In the genomic region with DNA sequence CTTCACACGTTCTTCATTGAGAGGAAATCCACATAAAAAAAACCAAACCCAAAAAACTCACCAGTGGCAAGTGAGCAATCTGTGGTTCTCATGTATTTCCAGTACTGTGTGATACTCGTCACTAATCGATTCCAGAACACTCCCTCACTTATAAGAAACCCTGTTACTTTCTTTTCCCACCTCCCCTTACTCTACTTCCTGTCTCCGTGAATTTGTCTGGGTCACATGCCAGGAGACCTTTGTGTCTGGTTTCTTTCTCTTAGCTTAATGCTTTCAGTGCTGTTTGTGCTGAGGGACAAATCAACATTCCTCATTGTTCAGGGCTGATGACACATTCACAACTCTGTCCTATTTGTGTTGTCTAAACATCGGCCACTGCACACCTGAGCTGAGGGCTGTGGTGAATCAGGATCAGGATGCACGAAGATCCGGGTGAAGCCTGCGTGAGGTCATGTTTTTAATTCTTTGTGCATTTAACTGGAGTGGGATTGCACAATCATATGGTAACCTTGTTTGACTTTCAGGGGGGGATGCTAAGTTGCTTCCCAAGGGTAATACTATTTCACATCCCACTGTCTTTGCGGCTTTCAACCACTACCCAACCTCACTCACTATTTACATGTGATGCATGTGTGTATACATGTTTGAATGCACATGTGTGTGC, we compare ENCODE assay signal across 12 mouse cellular contexts. TPM values are rescaled to one million over a fixed set of nuclear protein-coding genes. Genes with fewer than 3 reads are reported as not detected.
DNase-seq lines count a peak whose midpoint lies in the region; ATAC-seq and TF ChIP-seq lines count a peak whose summit lies in the region.
"Had no signal": no experiment of that assay in that cellular context is flagged by ENCODE, and none has a peak within 500 bp of the region (broad histone marks: within the 10 kb centered on the region; RNA-seq: fewer than 3 reads in every experiment).

No protein-coding gene starts in this region.

- no peak overlapping the region for H3K4me2 ChIP-seq in heart, embryonic 11.5 days
- no peak overlapping the region for H3K4me2 ChIP-seq in midbrain, embryonic 11.5 days
- no peak overlapping the region for H3K4me2 ChIP-seq in midbrain, embryonic 13.5 days (replicated peaks)
- no peak overlapping the region for H3K4me2 ChIP-seq in heart, postnatal 0 days (ENCODE audit: low read depth, low read length)

- no peaks in the 10 kb centered on the region for H3K9me3 ChIP-seq in heart, embryonic 11.5 days (replicated peaks; ENCODE audit: control insufficient read depth, low read length)
- H3K9me3 ChIP-seq in midbrain, embryonic 11.5 days (ENCODE audit: control insufficient read depth, low read length) = no peaks in the 10 kb centered on the region
- H3K9me3 ChIP-seq in midbrain, embryonic 13.5 days = no peaks in the 10 kb centered on the region
- H3K9me3 ChIP-seq in heart, postnatal 0 days (replicated peaks; ENCODE audit: control insufficient read depth, low read length) = no peaks in the 10 kb centered on the region

- 0 out of 2 replicates have a peak overlapping the region, but pooled peaks have one; percentile 2 for H3K27ac ChIP-seq in heart, embryonic 11.5 days (ENCODE audit: low read depth, low read length)
- no peak overlapping the region for H3K27ac ChIP-seq in midbrain, embryonic 11.5 days (ENCODE audit: low read depth, low read length)
- H3K27ac ChIP-seq in midbrain, embryonic 13.5 days = no peak overlapping the region
- peak overlapping the region; percentile 80 for H3K27ac ChIP-seq in heart, postnatal 0 days (ENCODE audit: low read depth)

- H3K9ac ChIP-seq in heart, embryonic 11.5 days (ENCODE audit: low read depth, low read length) = no peak overlapping the region
- no peak overlapping the region for H3K9ac ChIP-seq in midbrain, embryonic 11.5 days (ENCODE audit: low read length)
- no peak overlapping the region for H3K9ac ChIP-seq in midbrain, embryonic 13.5 days (replicated peaks)
- H3K9ac ChIP-seq in heart, postnatal 0 days (replicated peaks; ENCODE audit: low read depth, low read length) = no peak overlapping the region

- H3K4me3 ChIP-seq in heart, embryonic 11.5 days (ENCODE audit: low read depth, low read length) = no peak overlapping the region
- no peak overlapping the region for H3K4me3 ChIP-seq in midbrain, embryonic 11.5 days (ENCODE audit: low read depth, low read length)
- H3K4me3 ChIP-seq in midbrain, embryonic 13.5 days (replicated peaks) = no peak overlapping the region
- no peak overlapping the region for H3K4me3 ChIP-seq in heart, postnatal 0 days (ENCODE audit: low read depth, low read length)

- no peak for TF ChIP-seq CTCF in heart, postnatal 0 days (IDR thresholded peaks at IDR 0.05; ENCODE audit: low read depth)

- H3K27me3 ChIP-seq in heart, embryonic 11.5 days (ENCODE audit: control insufficient read depth, insufficient read depth, low read length) = no peaks in the 10 kb centered on the region
- no peaks in the 10 kb centered on the region for H3K27me3 ChIP-seq in midbrain, embryonic 11.5 days (ENCODE audit: control insufficient read depth, insufficient read depth, low read length)
- H3K27me3 ChIP-seq in midbrain, embryonic 13.5 days = no peaks in the 10 kb centered on the region
- H3K27me3 ChIP-seq in heart, postnatal 0 days (ENCODE audit: control insufficient read depth, insufficient read depth, low read length) = no peaks in the 10 kb centered on the region

- TF ChIP-seq EP300 in heart, postnatal 0 days (IDR thresholded peaks at IDR 0.05; ENCODE audit: low read depth) = no peak

- no peaks in the 10 kb centered on the region for H3K36me3 ChIP-seq in heart, embryonic 11.5 days (ENCODE audit: control insufficient read depth, insufficient read depth, low read length)
- H3K36me3 ChIP-seq in midbrain, embryonic 11.5 days (ENCODE audit: control insufficient read depth, insufficient read depth, low read length) = no peaks in the 10 kb centered on the region
- H3K36me3 ChIP-seq in midbrain, embryonic 13.5 days = no peaks in the 10 kb centered on the region
- no peaks in the 10 kb centered on the region for H3K36me3 ChIP-seq in heart, postnatal 0 days (replicated peaks; ENCODE audit: control insufficient read depth, insufficient read depth, low read length)

- no peak for DNase-seq in heart, postnatal 4 days
- DNase-seq in midbrain, embryonic 11.5 days (ENCODE audit: low spot score, missing footprints) = peak; percentile 33
- no peak for DNase-seq in heart, postnatal 0 days (ENCODE audit: low spot score)
- DNase-seq in yolk sac, embryonic 10.5 days (ENCODE audit: low spot score) = no peak
- no peak for DNase-seq in adrenal gland, postnatal 25 days
- no peak for DNase-seq in ovary, postnatal 14 days (ENCODE audit: low spot score)
- DNase-seq: cerebellum, postnatal 10 days; kidney, adult 18-20 months; retina, postnatal 1 day had no signal

- 49% methylated on average over 9 of the region's 9 CpGs for WGBS in heart, embryonic 11.5 days (ENCODE audit: insufficient replicate concordance)
- 74% methylated on average over 9 of the region's 9 CpGs for WGBS in midbrain, embryonic 11.5 days
- WGBS in midbrain, embryonic 13.5 days = 72% methylated on average over 9 of the region's 9 CpGs
- 47% methylated on average over 9 of the region's 9 CpGs for WGBS in heart, postnatal 0 days

- no peak for ATAC-seq in heart, embryonic 11.5 days (replicated peaks; ENCODE audit: insufficient number of reproducible peaks, low FRiP score, low TSS enrichment)
- no peak for ATAC-seq in midbrain, embryonic 11.5 days (ENCODE audit: low FRiP score)
- no peak for ATAC-seq in midbrain, embryonic 13.5 days
- ATAC-seq in heart, postnatal 0 days (ENCODE audit: insufficient read depth, low read depth) = no peak

- peaks cover 14% of the 10 kb centered on the region for H3K4me1 ChIP-seq in heart, embryonic 11.5 days (ENCODE audit: control insufficient read depth, insufficient read depth, low read length)
- H3K4me1 ChIP-seq in midbrain, embryonic 11.5 days (ENCODE audit: control insufficient read depth, insufficient read depth, low read length) = no peaks in the 10 kb centered on the region
- no peaks in the 10 kb centered on the region for H3K4me1 ChIP-seq in midbrain, embryonic 13.5 days (replicated peaks)
- H3K4me1 ChIP-seq in heart, postnatal 0 days (ENCODE audit: control insufficient read depth, insufficient read depth) = peaks cover 8% of the 10 kb centered on the region; the same call in 1 of the 2 replicates

RNA-seq across cellular contexts. Expression of a gene that starts 33.0 kb away (rescaled TPM):
- polyA plus RNA-seq in heart, embryonic 11.5 days (2014; fragmentation: Nextera tagmentation; extraction: Ambion mirVana) = 0.17 and 0.18 TPM in 2 replicates
- total RNA-seq in heart, postnatal 4 days (2021) = 10 to 100 TPM; 26.0 to 30.1 TPM
- polyA plus RNA-seq in midbrain, embryonic 11.5 days (2014; fragmentation: Nextera tagmentation; extraction: Ambion mirVana) = 0.78 and 1.0 TPM in 2 replicates
- polyA plus RNA-seq in midbrain, embryonic 13.5 days (2015; fragmentation: Nextera tagmentation; extraction: Ambion mirVana) = 1.9 and 2.7 TPM in 2 replicates
- 12.4 and 16.8 TPM in 2 replicates for total RNA-seq in heart, postnatal 0 days (2014; rRNA removed; ENCODE audit: low replicate concordance)
- polyA plus RNA-seq in heart, postnatal 0 days (2015; fragmentation: Nextera tagmentation; extraction: Ambion mirVana) = 0.63 and 1.2 TPM in 2 replicates
- total RNA-seq in adrenal gland, postnatal 25 days (2021) = 8.6 and 8.8 TPM in 2 replicates

RNA-seq across cellular contexts. Expression of a gene that starts 33.3 kb away (rescaled TPM):
- not detected in 2 replicates for polyA plus RNA-seq in heart, embryonic 11.5 days (2014; fragmentation: Nextera tagmentation; extraction: Ambion mirVana)
- total RNA-seq in heart, postnatal 4 days (2021) = under 1 TPM; 0.45 to 0.69 TPM
- polyA plus RNA-seq in midbrain, embryonic 11.5 days (2014; fragmentation: Nextera tagmentation; extraction: Ambion mirVana) = 0.12 TPM in 1 of 2 replicates, not detected in the other
- 0.30 and 0.38 TPM in 2 replicates for polyA plus RNA-seq in midbrain, embryonic 13.5 days (2015; fragmentation: Nextera tagmentation; extraction: Ambion mirVana)
- total RNA-seq in heart, postnatal 0 days (2014; rRNA removed; ENCODE audit: low replicate concordance) = 1.1 and 2.3 TPM in 2 replicates
- polyA plus RNA-seq in heart, postnatal 0 days (2015; fragmentation: Nextera tagmentation; extraction: Ambion mirVana) = 0.90 and 1.3 TPM in 2 replicates
- 6,596 and 7,089 TPM in 2 replicates for total RNA-seq in adrenal gland, postnatal 25 days (2021)
- total RNA-seq: liver, adult 2 months had no signal
- polyA plus RNA-seq: liver, adult 2 months had no signal

Comparison
In these comparisons a context has a peak if more than half of its experiments do, and no peak if none do; other contexts are left out.
1. H3K27ac ChIP-seq: peak in heart, embryonic 11.5 days (single experiment) and heart, postnatal 0 days (single experiment); none in midbrain, embryonic 11.5 days (single experiment) and midbrain, embryonic 13.5 days (single experiment).